Mouse (Mus musculus) kidney, embryonic 16.5 days (tissue): ENCODE measurements around the gene Gm44596. TPM values are rescaled to one million over a fixed set of nuclear protein-coding genes. Genes with fewer than 3 reads are reported as not detected.

Experiments used
- polyA plus RNA-seq: library from polyadenylated mRNA; unstranded; fragments of >200 nt; fragmentation: Nextera tagmentation; extraction: Ambion mirVana; gene quantifications from 2 replicates; pipeline ENCODE4 v1.2.1, GENCODE M21; 2015

Gene Gm44596
- polyA plus RNA-seq, 1 experiment from 2014 or later, result not detected

Other genes starting within 250 kb of the Gm44596 start
- 140 and 147 TPM in 2 replicates for gene Tspan9, start 231.9 kb upstream of the Gm44596 start, polyA plus RNA-seq
- gene Tead4, start 74.7 kb upstream of the Gm44596 start, polyA plus RNA-seq, result 3.0 and 3.3 TPM in 2 replicates
- gene Tulp3, start 19.7 kb upstream of the Gm44596 start, polyA plus RNA-seq, result 24.1 and 28.4 TPM in 2 replicates
- 121 and 131 TPM in 2 replicates for gene Rhno1, start 12.6 kb upstream of the Gm44596 start, polyA plus RNA-seq
- gene Foxm1, start 12.5 kb upstream of the Gm44596 start, polyA plus RNA-seq, result 31.3 and 38.3 TPM in 2 replicates
- gene Tex52, start within 50 bp of the Gm44596 start, polyA plus RNA-seq, result 0.21 and 0.35 TPM in 2 replicates
- gene Nrip2, start 23.8 kb downstream of the Gm44596 start, polyA plus RNA-seq, result 24.7 and 26.3 TPM in 2 replicates
- gene Itfg2, start 49.4 kb downstream of the Gm44596 start, polyA plus RNA-seq, result 35.6 and 39.2 TPM in 2 replicates
- 550 and 556 TPM in 2 replicates for gene Fkbp4, start 63.2 kb downstream of the Gm44596 start, polyA plus RNA-seq
- 0.86 and 1.4 TPM in 2 replicates for gene Pzp, start 151.2 kb downstream of the Gm44596 start, polyA plus RNA-seq
- 0.26 and 0.32 TPM in 2 replicates for gene A2ml1, start 206.1 kb downstream of the Gm44596 start, polyA plus RNA-seq
- not detected in 2 replicates for gene Klrb1a, start 248.0 kb downstream of the Gm44596 start, polyA plus RNA-seq